Mouse (Mus musculus) heart, postnatal 0 days (tissue): ENCODE results near the gene Tmem178. TPM values are rescaled to one million over a fixed set of nuclear protein-coding genes. Genes with fewer than 3 reads are reported as not detected.

Source experiments
- ATAC-seq: fragments of 200-750 bp; cut with Nextera tagmentation; 2 replicates; pipeline ENCODE4 v1.8.0; 2017; ENCODE audit warnings: low read depth, moderate number of reproducible peaks, moderate library complexity; ENCODE audit not compliant: insufficient read depth
- DNase-seq: peaks from one replicate; pipeline ENCODE4 v3.0.0-alpha.2; 2016; ENCODE audit warnings: low spot score
- H3K27ac ChIP-seq: fragments of 300-500 bp; sonication (generic); 2 replicates; pipeline ENCODE4 v1.5.1; 2014; ENCODE audit warnings: low read depth, mild to moderate bottlenecking
- H3K27me3 ChIP-seq: fragments of 300-500 bp; sonication (generic); 2 replicates; pipeline ENCODE4 v1.6.1; 2014; ENCODE audit warnings: low read length, mixed read lengths; ENCODE audit not compliant: control insufficient read depth, insufficient read depth
- H3K36me3 ChIP-seq: fragments of 300-500 bp; sonication (generic); replicated peaks from 2 replicates; pipeline ENCODE4 v1.6.1; 2014; ENCODE audit warnings: low read length, mixed read lengths; ENCODE audit not compliant: control insufficient read depth, insufficient read depth
- H3K4me1 ChIP-seq: fragments of 300-500 bp; sonication (generic); 2 replicates; pipeline ENCODE4 v1.6.1; 2014; ENCODE audit warnings: antibody characterized with exemption; ENCODE audit not compliant: control insufficient read depth, insufficient read depth
- H3K4me2 ChIP-seq: fragments of 300-500 bp; sonication (generic); 2 replicates; pipeline ENCODE4 v1.6.1; 2014; ENCODE audit warnings: low read depth, mild to moderate bottlenecking, low read length, moderate library complexity
- H3K4me3 ChIP-seq: fragments of 300-500 bp; sonication (generic); 2 replicates; pipeline ENCODE4 v1.5.1; 2014; ENCODE audit warnings: low read depth, low read length
- H3K9ac ChIP-seq: fragments of 300-500 bp; sonication (generic); replicated peaks from 2 replicates; pipeline ENCODE4 v1.6.1; 2014; ENCODE audit warnings: low read depth, low read length, mixed read lengths
- H3K9me3 ChIP-seq: fragments of 300-500 bp; sonication (generic); replicated peaks from 2 replicates; pipeline ENCODE4 v1.6.1; 2016; ENCODE audit warnings: low read length; ENCODE audit not compliant: control insufficient read depth
- CTCF ChIP-seq: IDR thresholded peaks from 2 replicates; pipeline ENCODE4 v1.5.1; 2016; ENCODE audit warnings: antibody characterized with exemption, control low read depth, low read depth
- EP300 ChIP-seq: IDR thresholded peaks from 2 replicates; pipeline ENCODE4 v1.6.1; 2016; ENCODE audit warnings: antibody characterized with exemption, low read depth
- WGBS: fragments of 180-500 bp; shearing (Covaris S2); extraction: QIAGEN DNeasy Blood & Tissue Kit; methylation state at CpG from one replicate; pipeline ENCODE4 v1.1.7; 2014; 5-methylcytosine and 5-hydroxymethylcytosine counted together
- polyA plus RNA-seq: library from polyadenylated mRNA; unstranded; fragments of >200 nt; fragmentation: Nextera tagmentation; extraction: Ambion mirVana; gene quantifications from 2 replicates; pipeline ENCODE4 v1.2.1, GENCODE M21; 2015
- total RNA-seq: library from RNA; depleted of rRNA; stranded (reverse); fragments of >200 nt; gene quantifications from 2 replicates; pipeline ENCODE4 v1.2.3, GENCODE M21; 2014; ENCODE audit warnings: low replicate concordance

The Tmem178 gene
- total and polyA plus RNA-seq, 2 experiments from 2014 or later: 1.8 to 3.1 TPM

- no peak overlapping the region for H3K27ac ChIP-seq
- H3K36me3 ChIP-seq: no peaks in the 10 kb centered on the region
- no peak for TF ChIP-seq EP300
- TF ChIP-seq CTCF: no peak
- H3K4me2 ChIP-seq: no peak overlapping the region
- no peak overlapping the region for H3K9ac ChIP-seq
- DNase-seq: peak; percentile 21
- no peak overlapping the region for H3K4me3 ChIP-seq
- H3K9me3 ChIP-seq: no peaks in the 10 kb centered on the region
- H3K4me1 ChIP-seq: peaks cover 18% of the 10 kb centered on the region
- WGBS: 51% methylated on average over 18 of the region's 18 CpGs
- 0 out of 2 replicates have a peak, but pooled peaks cover under 1% of the 10 kb centered on the region for H3K27me3 ChIP-seq
- peak; percentile 63 for ATAC-seq
Observed at GRCm38 (mm10) chr17:80969643-80970619, 25.5 kb downstream of the Tmem178 start.

GRCm38 (mm10) chr17:80970716-80971115 lies 26.3 kb downstream of the Tmem178 start:
- 27% methylated on average over 10 of the region's 10 CpGs for WGBS
- Histone ChIP-seq H3K36me3 (no peaks in the 10 kb centered on the region), H3K4me2 (peak overlapping the region; percentile 39; the same call in 1 of the 2 replicates), H3K9ac (no peak overlapping the region; the same call in 1 of the 2 replicates), H3K27ac (no peak overlapping the region), H3K9me3 (no peaks in the 10 kb centered on the region), H3K27me3 (no peaks in the 10 kb centered on the region), H3K4me1 (peaks cover 18% of the 10 kb centered on the region), H3K4me3 (no peak overlapping the region)
- DNase-seq (no peak), ATAC-seq (0 out of 2 replicates have a peak, but pooled peaks have one; percentile 36)
- TF ChIP-seq EP300 (no peak), CTCF (no peak)

- H3K36me3 ChIP-seq: no peaks in the 10 kb centered on the region
- peaks cover 18% of the 10 kb centered on the region for H3K4me1 ChIP-seq
- no peak for DNase-seq
- 85% methylated on average over 7 of the region's 7 CpGs for WGBS
- TF ChIP-seq CTCF: no peak
- no peak for TF ChIP-seq EP300
- H3K27ac ChIP-seq: no peak overlapping the region
- no peak for ATAC-seq
- no peak overlapping the region for H3K4me2 ChIP-seq
- H3K27me3 ChIP-seq: no peaks in the 10 kb centered on the region
- no peak overlapping the region for H3K9ac ChIP-seq
- H3K4me3 ChIP-seq: no peak overlapping the region
- H3K9me3 ChIP-seq: no peaks in the 10 kb centered on the region
Observed at GRCm38 (mm10) chr17:80972891-80973290, 28.5 kb downstream of the Tmem178 start.

DNA sequence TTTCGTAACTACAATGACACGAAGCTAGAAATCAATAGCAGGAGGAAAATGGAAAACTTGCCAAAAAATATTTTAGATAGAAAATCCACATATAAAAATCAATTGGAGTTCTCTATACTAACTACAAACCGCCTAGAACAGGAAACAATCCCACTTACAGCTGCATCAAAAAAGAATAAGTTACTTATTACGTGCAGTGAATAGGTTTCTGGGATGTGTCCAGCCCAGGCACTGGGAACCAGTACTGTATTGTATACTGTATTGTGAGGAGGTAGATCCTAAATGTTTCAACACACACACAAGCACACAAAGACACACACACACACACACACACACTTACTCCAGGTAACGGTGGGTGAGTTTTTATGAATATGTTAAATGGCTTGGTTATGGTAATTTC lies 32.8 kb downstream of the Tmem178 start:
- Histone ChIP-seq H3K4me2 (no peak overlapping the region), H3K4me3 (no peak overlapping the region), H3K27me3 (no peaks in the 10 kb centered on the region), H3K27ac (no peak overlapping the region), H3K9ac (no peak overlapping the region), H3K36me3 (no peaks in the 10 kb centered on the region), H3K4me1 (no peaks in the 10 kb centered on the region), H3K9me3 (no peaks in the 10 kb centered on the region)
- DNase-seq (no peak), ATAC-seq (no peak)
- no peak for TF ChIP-seq CTCF
- no peak for TF ChIP-seq EP300
- 85% methylated on average over 5 of the region's 5 CpGs for WGBS

DNA sequence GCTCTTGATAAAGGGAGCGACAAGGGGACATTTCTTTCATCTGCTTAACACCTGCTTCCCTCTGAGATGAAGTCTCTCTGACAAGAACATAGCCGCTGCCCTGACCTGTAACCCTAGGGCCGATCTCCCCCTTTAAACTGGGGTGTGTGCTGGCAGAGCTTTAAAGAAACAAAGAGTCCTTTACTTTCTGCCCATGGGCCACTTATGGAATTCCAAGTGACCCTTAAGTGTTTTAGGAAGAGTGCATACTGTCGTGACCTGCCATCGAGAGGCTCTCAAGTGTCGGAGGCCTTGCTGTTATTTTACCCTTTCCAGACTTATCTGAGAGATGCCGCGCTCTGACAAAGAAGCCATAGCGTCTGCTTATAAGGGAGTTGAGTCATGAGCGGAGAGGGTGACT lies 35.7 kb downstream of the Tmem178 start:
- 66% methylated on average over 10 of the region's 10 CpGs for WGBS
- DNase-seq: no peak
- no peak for ATAC-seq
- no peak overlapping the region for H3K9ac ChIP-seq
- H3K4me2 ChIP-seq: no peak overlapping the region
- TF ChIP-seq CTCF (no peak), EP300 (no peak)
- H3K4me3 ChIP-seq: no peak overlapping the region
- no peaks in the 10 kb centered on the region for H3K27me3 ChIP-seq
- no peaks in the 10 kb centered on the region for H3K4me1 ChIP-seq
- no peaks in the 10 kb centered on the region for H3K36me3 ChIP-seq
- H3K27ac ChIP-seq: no peak overlapping the region
- H3K9me3 ChIP-seq: no peaks in the 10 kb centered on the region
